Mouse (Mus musculus) B cell, adult 2 months (primary cell): ENCODE data around the gene Castor2.

ENCODE experiments used
- DNase-seq, 2 experiments: peaks; one replicate each; pipeline ENCODE4 v3.0.0; 2022

The Castor2 gene

GRCm38 (mm10) chr5:134099496-134100211 lies at the start of gene Castor2:
TSS of gene Castor2 (plus strand) at chr5:134099711.
- peak; percentile 87 for DNase-seq

- DNase-seq = no peak
These were observed 48.8 kb upstream of the Castor2 start for GRCm38 (mm10) chr5:134050711-134051110.

GRCm38 (mm10) chr5:134052614-134053013 lies 46.9 kb upstream of the Castor2 start:
- no peak for DNase-seq

GRCm38 (mm10) chr5:134054496-134054895 lies 45.0 kb upstream of the Castor2 start:
- DNase-seq = no peak

GRCm38 (mm10) chr5:134058793-134059352 lies 40.6 kb upstream of the Castor2 start:
- no peak for DNase-seq

GRCm38 (mm10) chr5:134063362-134064064 lies 36.0 kb upstream of the Castor2 start:
- DNase-seq = peak; percentile 60 to 64

- DNase-seq = no peak
These were observed 33.2 kb upstream of the Castor2 start for GRCm38 (mm10) chr5:134066261-134066660.

- DNase-seq = peak; percentile 19 to 21
These were observed 31.6 kb upstream of the Castor2 start for GRCm38 (mm10) chr5:134067924-134068323.

GRCm38 (mm10) chr5:134073512-134074041 lies 25.9 kb upstream of the Castor2 start:
- DNase-seq = no peak

- no peak for DNase-seq
These were observed 25.1 kb upstream of the Castor2 start for GRCm38 (mm10) chr5:134074368-134074767.

- DNase-seq = no peak
These were observed 23.3 kb upstream of the Castor2 start for GRCm38 (mm10) chr5:134076175-134076574.

- DNase-seq = no peak
These were observed 18.6 kb upstream of the Castor2 start for GRCm38 (mm10) chr5:134080685-134081548.

- peak in 1 of 2 experiments; percentile 8 for DNase-seq
These were observed 14.3 kb upstream of the Castor2 start for GRCm38 (mm10) chr5:134085227-134085626.

- no peak for DNase-seq
These were observed 13.4 kb upstream of the Castor2 start for GRCm38 (mm10) chr5:134085887-134086639.

GRCm38 (mm10) chr5:134087211-134087610 lies 12.3 kb upstream of the Castor2 start:
- DNase-seq = no peak

GRCm38 (mm10) chr5:134095766-134096165 lies 3.7 kb upstream of the Castor2 start:
- DNase-seq = no peak

- DNase-seq = no peak
These were observed 1.1 kb upstream of the Castor2 start for GRCm38 (mm10) chr5:134098341-134098902.

GRCm38 (mm10) chr5:134098976-134099375 lies 535 bp upstream of the Castor2 start:
- peak; percentile 15 to 27 for DNase-seq

- no peak for DNase-seq
These were observed 791 bp downstream of the Castor2 start for GRCm38 (mm10) chr5:134100232-134100771.

GRCm38 (mm10) chr5:134101322-134101721 lies 1.8 kb downstream of the Castor2 start:
- DNase-seq = no peak

- DNase-seq = no peak
These were observed 2.4 kb downstream of the Castor2 start for GRCm38 (mm10) chr5:134101883-134102282.
